Mouse (Mus musculus) frontal cortex, adult 2 months (tissue): ENCODE results near the gene Tmem50a. TPM values are rescaled to one million over a fixed set of nuclear protein-coding genes. Genes with fewer than 3 reads are reported as not detected.

Experiments
- DNase-seq, 2 experiments: peaks; one replicate each; pipeline ENCODE4 v3.0.0; 2022; ENCODE audit warnings: low spot score in 1 of 2; ENCODE audit errors: extremely low spot score in 1 of 2
- polyA plus RNA-seq: library from polyadenylated mRNA; depleted of rRNA; stranded (reverse); fragments of >200 nt; gene quantifications from 2 replicates; pipeline ENCODE4 v1.2.3, GENCODE M21; 2012; rRNA removed

Tmem50a gene
- polyA plus RNA-seq, 1 experiment: 151 TPM

GRCm38 (mm10) chr4:134853259-134853636 lies 61.6 kb downstream of the Tmem50a start, which contains the start of gene Maco1:
Maco1 (minus strand) TSS chr4:134853345.
- DNase-seq: peak; percentile 99 to 100

GRCm38 (mm10) chr4:134852438-134853255 lies 62.2 kb downstream of the Tmem50a start:
- peak in 1 of 2 experiments; percentile 15 for DNase-seq

- DNase-seq: peak in 1 of 2 experiments; percentile 10
These were observed 62.9 kb downstream of the Tmem50a start for GRCm38 (mm10) chr4:134851876-134852275.

GRCm38 (mm10) chr4:134851236-134851635 lies 63.6 kb downstream of the Tmem50a start:
- no peak for DNase-seq

GRCm38 (mm10) chr4:134850551-134850950 lies 64.3 kb downstream of the Tmem50a start:
- no peak for DNase-seq

Other genes starting within 250 kb of the Tmem50a start
- 17.2 and 20.6 TPM in 2 replicates for gene Man1c1, start 210.7 kb downstream of the Tmem50a start, polyA plus RNA-seq
- 2.8 and 2.9 TPM in 2 replicates for gene Ldlrap1, start 147.0 kb downstream of the Tmem50a start, polyA plus RNA-seq
- gene Maco1, start 61.7 kb downstream of the Tmem50a start, polyA plus RNA-seq: 46.6 and 52.5 TPM in 2 replicates
- 0.08 and 0.24 TPM in 2 replicates for gene Rhd, start 50.5 kb downstream of the Tmem50a start, polyA plus RNA-seq
- 742 and 753 TPM in 2 replicates for gene Rsrp1, start 8.6 kb upstream of the Tmem50a start, polyA plus RNA-seq
- gene Syf2, start 15.9 kb upstream of the Tmem50a start, polyA plus RNA-seq: 80.3 and 94.7 TPM in 2 replicates
- 0.69 TPM in 1 of 2 replicates, not detected in the other for gene Runx3, start 205.6 kb upstream of the Tmem50a start, polyA plus RNA-seq